Mouse (Mus musculus): Measurements from ENCODE around the gene Pus7l.

Gene Pus7l

DNA sequence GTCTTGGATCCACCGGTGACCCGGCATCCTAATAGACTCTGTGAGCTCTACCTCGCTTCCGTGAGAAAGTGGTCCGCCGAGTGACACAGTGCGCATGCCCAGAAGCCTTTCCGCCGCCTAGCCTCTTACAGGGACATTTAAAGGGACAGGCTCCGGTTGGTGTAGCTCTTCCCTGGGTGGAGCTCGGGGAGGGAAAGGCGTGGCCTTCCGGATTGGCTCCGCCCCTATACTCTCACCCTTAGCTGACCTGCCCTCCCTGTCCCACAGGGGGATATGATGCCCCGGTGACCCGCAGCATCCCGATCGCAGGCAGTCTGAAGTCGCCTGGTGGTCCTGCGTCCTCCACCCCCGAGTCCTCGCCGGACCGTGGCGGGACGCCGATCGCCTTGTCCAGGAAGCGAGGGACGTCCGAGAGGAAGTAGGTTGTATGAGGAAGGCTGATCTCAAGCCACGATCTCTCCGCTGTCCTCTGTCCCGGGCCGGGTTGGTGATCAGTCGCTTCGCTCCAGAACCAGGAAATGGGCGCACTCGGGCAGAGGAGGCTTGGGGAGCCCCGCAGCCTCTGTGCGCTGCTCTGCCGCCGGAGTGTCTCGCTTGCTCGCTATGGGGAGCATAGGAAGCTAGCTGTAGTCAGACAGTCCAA, at the start of gene Pus7l, which contains the start of gene Irak4:
Gene Pus7l (minus strand): TSS at position 139 of the 643 bp plus-strand sequence.
Gene Irak4 (plus strand): TSS at position 235 of the 643 bp plus-strand sequence.
- peak; percentile 96 for DNase-seq (ENCODE audit: low spot score in 2 of 2)

- peak; percentile 15 to 18 for DNase-seq (ENCODE audit: low spot score in 2 of 2)
Measured at GRCm38 (mm10) chr15:94591356-94591755, 48.0 kb upstream of the Pus7l start.

GRCm38 (mm10) chr15:94590083-94590482, 46.7 kb upstream of the Pus7l start:
- no peak for DNase-seq (ENCODE audit: low spot score in 2 of 2)

GRCm38 (mm10) chr15:94589219-94590075, 46.1 kb upstream of the Pus7l start, which contains the start of gene Twf1:
Gene Twf1 (minus strand): TSS chr15:94589889.
- peak; percentile 97 for DNase-seq (ENCODE audit: low spot score in 2 of 2)

DNA sequence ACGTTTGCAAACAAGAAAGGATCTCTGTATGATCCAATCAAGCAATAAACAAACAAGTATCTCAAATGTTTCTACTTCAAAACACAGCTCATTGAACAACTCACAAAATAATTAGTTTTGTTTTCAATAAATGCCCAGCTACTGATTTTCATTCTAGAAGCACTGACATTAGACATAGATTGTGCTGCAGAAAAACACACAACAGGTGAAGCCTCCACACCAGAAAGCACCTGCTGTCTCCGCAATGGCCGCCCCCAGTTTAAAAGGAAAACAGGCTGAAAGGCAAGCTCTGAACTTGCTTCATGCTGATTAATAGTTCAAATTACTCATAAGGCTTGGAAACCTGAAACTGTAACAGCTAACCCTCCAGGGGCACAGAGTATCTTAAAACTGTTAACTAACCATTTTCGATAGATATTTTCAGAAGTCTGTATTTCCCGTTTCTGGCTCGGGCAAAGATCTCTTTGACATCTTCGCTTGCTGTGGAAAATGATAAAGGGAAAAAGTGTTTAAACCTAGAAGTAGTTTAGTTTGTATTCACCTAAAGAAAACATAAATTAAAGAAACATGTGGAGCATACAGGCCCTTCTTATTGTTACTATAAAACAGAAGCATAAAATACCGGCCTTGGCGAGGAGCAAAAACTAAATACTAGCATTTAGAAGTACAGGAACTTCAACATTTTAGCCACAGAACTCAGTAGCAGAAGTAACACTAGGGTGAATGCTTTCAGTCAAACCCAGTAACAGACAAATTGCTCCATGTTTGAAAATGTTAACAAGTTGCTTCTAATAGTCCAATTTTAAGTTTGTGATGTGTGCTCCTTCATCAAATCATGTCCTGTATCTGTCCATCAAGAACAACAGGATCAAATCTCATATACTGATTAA, 44.7 kb upstream of the Pus7l start:
- DNase-seq (ENCODE audit: low spot score in 2 of 2): no peak

GRCm38 (mm10) chr15:94584738-94585137, 41.4 kb upstream of the Pus7l start:
- DNase-seq (ENCODE audit: low spot score in 2 of 2): no peak

DNA sequence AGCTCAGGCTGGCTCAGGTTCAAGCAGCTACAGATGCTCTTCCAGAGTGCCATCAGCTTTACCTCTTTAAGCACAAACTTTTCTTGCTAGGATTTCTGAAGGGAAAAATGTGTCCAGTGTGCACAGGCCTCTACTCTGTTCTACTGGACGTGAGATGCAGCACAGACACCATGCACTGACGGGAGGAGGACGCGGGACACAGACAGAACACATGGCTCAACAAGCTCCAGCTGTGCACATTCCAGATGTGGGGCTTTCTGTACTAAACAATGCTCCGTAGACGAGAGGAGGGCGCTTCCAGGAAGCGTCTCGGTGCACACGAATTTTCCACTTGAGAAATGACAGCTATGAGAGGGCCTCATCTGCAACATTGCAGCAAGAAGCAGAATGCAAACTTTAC, 39.8 kb upstream of the Pus7l start:
- DNase-seq (ENCODE audit: low spot score in 2 of 2): no peak

DNA sequence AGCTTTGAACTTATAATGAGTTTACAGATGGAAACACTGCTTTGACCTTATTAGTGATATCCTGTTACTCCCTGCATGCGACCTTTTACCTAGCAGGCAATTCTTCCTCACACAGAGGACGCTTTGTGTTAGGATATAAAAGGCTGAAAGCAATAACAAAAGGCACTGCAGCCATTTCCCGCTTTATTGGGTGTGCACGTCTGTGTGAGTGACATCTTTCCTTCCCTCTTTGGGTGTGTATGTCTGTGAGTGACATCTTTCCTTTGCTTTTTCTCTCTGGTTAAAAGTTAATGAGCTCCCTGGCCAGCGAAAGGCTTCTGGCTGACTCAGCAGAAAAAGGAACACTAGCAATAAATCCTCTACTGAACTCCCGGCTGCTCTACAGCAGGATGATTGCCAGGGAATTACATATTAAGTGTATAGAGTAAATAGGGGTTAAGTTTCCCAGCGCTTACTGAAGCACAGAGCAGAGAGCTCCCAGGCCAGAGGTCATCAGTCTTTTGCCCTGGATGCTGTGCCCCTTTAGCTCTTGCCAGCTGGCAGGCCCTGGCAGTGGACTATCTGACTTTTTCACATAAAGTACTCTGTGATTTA, 38.8 kb upstream of the Pus7l start:
- DNase-seq (ENCODE audit: low spot score in 2 of 2): no peak

GRCm38 (mm10) chr15:94574566-94575268, 31.4 kb upstream of the Pus7l start:
- DNase-seq (ENCODE audit: low spot score in 2 of 2): no peak

- no peak for DNase-seq (ENCODE audit: low spot score in 2 of 2)
Measured at GRCm38 (mm10) chr15:94572746-94573145, 29.4 kb upstream of the Pus7l start.

GRCm38 (mm10) chr15:94571501-94571900, 28.2 kb upstream of the Pus7l start:
- no peak for DNase-seq (ENCODE audit: low spot score in 2 of 2)

DNA sequence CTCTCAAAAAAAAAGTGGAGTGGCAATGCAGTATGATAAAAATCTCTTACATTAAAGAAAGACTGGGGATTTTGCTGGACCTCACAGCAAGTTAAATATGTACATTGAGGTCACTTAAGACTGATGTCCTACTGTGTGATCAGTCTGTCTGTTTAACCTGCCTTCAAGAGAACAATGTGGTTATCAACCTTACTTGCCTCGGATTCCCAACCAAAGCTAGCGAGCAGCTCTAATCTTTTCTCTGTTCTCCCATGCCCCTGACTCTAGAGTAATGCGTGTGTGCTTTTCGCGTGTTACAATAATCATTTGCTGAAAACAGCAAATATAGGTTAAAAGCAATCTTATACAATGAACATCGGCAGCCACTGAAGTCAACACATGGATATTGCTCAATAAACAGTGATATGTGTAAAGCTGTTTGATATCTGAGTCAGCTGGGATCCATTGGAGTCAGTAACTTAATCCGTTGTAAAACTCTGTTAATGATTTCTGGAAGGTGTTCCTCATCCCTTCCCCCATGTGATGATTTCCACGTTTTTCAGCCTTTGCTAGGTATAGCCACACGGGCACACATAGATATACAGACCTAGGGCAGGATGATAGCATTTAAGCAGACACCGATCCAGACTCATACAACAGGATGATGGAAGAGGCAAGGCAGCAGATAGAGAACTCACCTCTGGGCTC, 25.3 kb upstream of the Pus7l start:
- no peak for DNase-seq (ENCODE audit: low spot score in 2 of 2)

GRCm38 (mm10) chr15:94565854-94566253, 22.5 kb upstream of the Pus7l start:
- no peak for DNase-seq (ENCODE audit: low spot score in 2 of 2)

DNA sequence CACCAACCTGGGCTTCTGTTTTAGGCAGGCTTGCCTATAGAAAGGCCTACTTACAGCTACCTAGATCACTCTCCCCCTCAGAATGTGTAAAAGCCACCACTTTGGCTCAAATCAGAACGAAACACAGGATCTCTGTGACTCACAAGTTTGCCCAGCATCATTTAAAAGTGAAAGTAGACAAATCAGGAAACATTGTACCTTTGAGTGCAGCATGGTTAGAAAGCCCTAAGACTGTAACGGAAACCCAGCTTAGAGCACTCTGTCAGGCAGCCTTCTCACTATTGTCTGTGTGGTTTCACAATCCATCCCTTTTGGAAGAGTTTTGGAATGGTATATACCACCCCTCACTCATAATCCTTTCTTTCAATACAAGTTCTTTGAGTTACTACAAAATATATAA, 21.6 kb upstream of the Pus7l start:
- no peak for DNase-seq (ENCODE audit: low spot score in 2 of 2)

- no peak for DNase-seq (ENCODE audit: low spot score in 2 of 2)
Measured at GRCm38 (mm10) chr15:94558895-94559656, 15.7 kb upstream of the Pus7l start.

DNA sequence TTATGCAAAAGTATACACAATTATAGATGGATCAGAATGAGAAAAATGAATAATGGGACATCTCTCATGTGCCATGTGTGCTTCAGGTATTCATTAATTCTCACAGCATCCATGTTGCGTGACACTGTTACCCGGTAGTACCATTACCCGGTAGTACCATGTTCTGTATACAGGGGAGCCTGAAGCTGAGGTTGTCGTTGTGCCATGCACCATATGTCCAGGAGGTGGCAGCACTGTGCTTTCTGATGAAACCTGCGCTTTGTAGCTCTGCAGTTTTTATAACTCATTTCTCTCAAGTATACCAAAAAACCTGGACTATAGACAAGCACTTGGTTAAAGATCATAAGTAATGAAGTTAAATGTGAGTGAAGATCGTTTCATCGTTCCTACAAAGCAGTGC, 14.1 kb upstream of the Pus7l start:
- peak; percentile 30 to 77 for DNase-seq (ENCODE audit: low spot score in 2 of 2)

GRCm38 (mm10) chr15:94553536-94553935, 10.2 kb upstream of the Pus7l start:
- no peak for DNase-seq (ENCODE audit: low spot score in 2 of 2)

- no peak for DNase-seq (ENCODE audit: low spot score in 2 of 2)
Measured at GRCm38 (mm10) chr15:94544844-94545243, 1.5 kb upstream of the Pus7l start.

GRCm38 (mm10) chr15:94544052-94544636, 797 bp upstream of the Pus7l start:
- no peak for DNase-seq (ENCODE audit: low spot score in 2 of 2)
